Mouse (Mus musculus): ENCODE measurements around the gene Ddx19b.
"Not testable (repeated sequence)": the region's sequence is repeated elsewhere in the genome, so short reads cannot be mapped to it uniquely, and the experiment has no call there.

Ddx19b gene

GRCm38 (mm10) chr8:110964666-110965065 lies 66.9 kb downstream of the Ddx19b start:
- DNase-seq (ENCODE audit: low spot score), result no peak

- no peak for DNase-seq (ENCODE audit: low spot score)
These were observed 68.5 kb downstream of the Ddx19b start for GRCm38 (mm10) chr8:110963051-110963450.

- DNase-seq (ENCODE audit: low spot score), result no peak
These were observed 71.6 kb downstream of the Ddx19b start for GRCm38 (mm10) chr8:110959906-110960305.

- no peak for DNase-seq (ENCODE audit: low spot score)
These were observed 72.3 kb downstream of the Ddx19b start for GRCm38 (mm10) chr8:110959071-110959780.

GRCm38 (mm10) chr8:110958553-110958952 lies 73.0 kb downstream of the Ddx19b start:
- DNase-seq (ENCODE audit: low spot score), result not testable (repeated sequence)

GRCm38 (mm10) chr8:110958135-110958534 lies 73.4 kb downstream of the Ddx19b start:
- DNase-seq (ENCODE audit: low spot score), result no peak

GRCm38 (mm10) chr8:110957471-110957870 lies 74.1 kb downstream of the Ddx19b start:
- no peak for DNase-seq (ENCODE audit: low spot score)

- no peak for DNase-seq (ENCODE audit: low spot score)
These were observed 74.7 kb downstream of the Ddx19b start for GRCm38 (mm10) chr8:110956619-110957450.

- DNase-seq (ENCODE audit: low spot score), result no peak
These were observed 76.8 kb downstream of the Ddx19b start for GRCm38 (mm10) chr8:110954776-110955175.
